Mouse (Mus musculus) hindbrain, embryonic 15.5 days (tissue): ENCODE results near the gene Zcchc10. TPM values are rescaled to one million over a fixed set of nuclear protein-coding genes. Genes with fewer than 3 reads are reported as not detected.
A peak's percentile ranks its signal among the peaks of the same experiment; 100 is the strongest.
"Not testable (repeated sequence)": the region's sequence is repeated elsewhere in the genome, so short reads cannot be mapped to it uniquely, and the experiment has no call there.

Experiments used
- ATAC-seq: fragments of 200-750 bp; cut with Nextera tagmentation; 2 replicates; pipeline ENCODE4 v1.8.0; 2017; ENCODE audit warnings: low read depth, moderate number of reproducible peaks, moderate TSS enrichment; ENCODE audit not compliant: low FRiP score
- H3K27ac ChIP-seq: fragments of 300-500 bp; sonication (generic); replicated peaks from 2 replicates; pipeline ENCODE4 v1.5.1; 2015; ENCODE audit warnings: mild to moderate bottlenecking, inconsistent platforms
- H3K27me3 ChIP-seq: fragments of 300-500 bp; sonication (generic); 2 replicates; pipeline ENCODE4 v1.6.1; 2015; ENCODE audit warnings: control low read depth, inconsistent platforms
- H3K36me3 ChIP-seq: fragments of 300-500 bp; sonication (generic); 2 replicates; pipeline ENCODE4 v1.6.1; 2015; ENCODE audit warnings: control low read depth, inconsistent platforms
- H3K4me1 ChIP-seq: fragments of 300-500 bp; sonication (generic); replicated peaks from 2 replicates; pipeline ENCODE4 v1.6.1; 2015; ENCODE audit warnings: control low read depth, inconsistent platforms
- H3K4me2 ChIP-seq: fragments of 300-500 bp; sonication (generic); 2 replicates; pipeline ENCODE4 v1.6.1; 2015; ENCODE audit warnings: moderate library complexity, mild to moderate bottlenecking, inconsistent platforms
- H3K4me3 ChIP-seq: fragments of 300-500 bp; sonication (generic); 2 replicates; pipeline ENCODE4 v1.5.1; 2015; ENCODE audit warnings: mild to moderate bottlenecking, inconsistent platforms
- H3K9ac ChIP-seq: fragments of 300-500 bp; sonication (generic); 2 replicates; pipeline ENCODE4 v1.6.1; 2015; ENCODE audit warnings: inconsistent platforms
- H3K9me3 ChIP-seq: fragments of 300-500 bp; sonication (generic); 2 replicates; pipeline ENCODE4 v1.6.1; 2016; ENCODE audit warnings: control low read depth, inconsistent platforms
- WGBS: fragments of 180-500 bp; shearing (Covaris S2); methylation state at CpG from one replicate; pipeline ENCODE4 v1.1.7; 2015; 5-methylcytosine and 5-hydroxymethylcytosine counted together
- polyA plus RNA-seq: library from polyadenylated mRNA; unstranded; fragments of >200 nt; fragmentation: Nextera tagmentation; extraction: Ambion mirVana; gene quantifications from 2 replicates; pipeline ENCODE4 v1.2.1, GENCODE M21; 2015

The Zcchc10 gene
- polyA plus RNA-seq, result 15.0 and 15.1 TPM in 2 replicates

DNA sequence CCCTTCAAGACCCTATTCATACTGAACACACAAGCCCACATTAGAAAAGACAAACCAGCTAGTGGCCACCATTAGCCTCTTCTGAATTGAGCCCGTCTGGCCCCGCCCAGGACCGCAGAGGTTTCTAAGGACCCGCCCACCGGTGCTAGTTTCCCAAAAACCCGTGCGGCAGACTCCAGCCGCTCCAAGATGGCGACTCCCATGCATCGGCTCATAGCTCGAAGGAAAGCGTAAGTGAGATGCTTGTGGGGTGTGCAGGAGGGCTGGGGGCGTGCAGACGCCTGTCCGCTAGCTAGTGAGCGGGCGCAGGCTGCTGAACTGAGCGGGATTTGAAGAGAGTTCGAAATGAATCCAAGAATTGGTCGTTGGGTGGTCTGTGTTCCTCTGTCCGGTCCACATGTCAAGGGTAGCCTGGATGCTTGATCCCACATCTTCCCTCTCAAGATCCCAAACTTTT is at the start of gene Zcchc10:
Zcchc10 (plus strand) TSS at position 168 of the 457 bp plus-strand sequence.
- peak within 1 kb of the TSS; percentile 70 for H3K9ac ChIP-seq
- H3K4me3 ChIP-seq, result peak within 1 kb of the TSS; percentile 68
- ATAC-seq, result peak; percentile 97
- peak within 1 kb of the TSS; percentile 75 for H3K4me2 ChIP-seq
- under 1% methylated on average over 21 of the region's 21 CpGs for WGBS
- peaks cover 12% of the 10 kb centered on the region for H3K4me1 ChIP-seq
- H3K27me3 ChIP-seq, result no peaks in the 10 kb centered on the region
- peak within 1 kb of the TSS; percentile 65 for H3K27ac ChIP-seq
- H3K36me3 ChIP-seq, result peaks cover 14% of the 10 kb centered on the region
- H3K9me3 ChIP-seq, result no peaks in the 10 kb centered on the region

DNA sequence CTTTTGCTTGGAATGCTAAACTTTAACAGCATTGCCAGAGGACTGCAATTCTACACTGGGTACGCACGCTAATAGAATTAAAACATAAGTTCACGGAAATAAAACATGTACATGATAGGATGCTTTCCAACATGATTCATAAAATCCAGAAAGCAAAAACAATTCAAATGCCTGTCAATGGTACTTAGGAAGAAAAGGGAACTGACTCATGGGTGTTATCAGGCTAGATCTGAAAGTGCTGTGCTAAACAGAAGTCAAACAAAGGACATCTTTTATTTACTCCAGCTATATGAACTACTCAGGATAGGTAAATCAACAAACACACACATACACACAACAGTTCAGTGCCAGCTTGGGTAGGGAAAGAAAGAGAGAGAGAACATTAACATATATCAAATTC is 49.1 kb upstream of the Zcchc10 start:
- no peaks in the 10 kb centered on the region for H3K9me3 ChIP-seq
- H3K4me2 ChIP-seq, result no peak overlapping the region
- no peaks in the 10 kb centered on the region for H3K27me3 ChIP-seq
- WGBS, result 96% methylated on average over 3 of the region's 3 CpGs
- ATAC-seq, result no peak
- no peak overlapping the region for H3K27ac ChIP-seq
- no peak overlapping the region for H3K4me3 ChIP-seq
- H3K9ac ChIP-seq, result no peak overlapping the region
- peaks cover 57% of the 10 kb centered on the region for H3K36me3 ChIP-seq
- no peaks in the 10 kb centered on the region for H3K4me1 ChIP-seq

DNA sequence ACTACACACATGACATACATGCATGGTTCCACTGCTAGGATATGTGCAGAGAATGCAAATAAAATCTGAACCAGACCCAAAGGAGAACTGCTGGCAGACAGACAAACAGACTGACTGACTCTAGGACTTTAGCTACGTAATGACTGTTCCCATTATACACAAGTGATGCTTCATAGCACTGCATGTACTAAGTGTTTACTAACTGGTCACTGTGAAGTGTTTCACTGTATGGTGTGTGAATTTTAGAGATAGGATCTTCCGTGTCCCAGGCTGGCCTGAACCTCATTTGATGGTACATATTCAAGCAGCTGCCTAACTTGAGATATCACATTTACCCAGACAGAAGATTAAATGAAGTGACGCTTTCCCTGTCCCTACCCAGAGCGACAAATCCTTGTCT is 46.1 kb upstream of the Zcchc10 start:
- Histone ChIP-seq H3K9ac (no peak overlapping the region), H3K27ac (no peak overlapping the region), H3K4me3 (no peak overlapping the region), H3K4me1 (no peaks in the 10 kb centered on the region), H3K36me3 (peaks cover 55% of the 10 kb centered on the region), H3K27me3 (no peaks in the 10 kb centered on the region), H3K9me3 (no peaks in the 10 kb centered on the region), H3K4me2 (no peak overlapping the region)
- ATAC-seq, result no peak
- WGBS, result 90% methylated on average over 4 of the region's 4 CpGs

DNA sequence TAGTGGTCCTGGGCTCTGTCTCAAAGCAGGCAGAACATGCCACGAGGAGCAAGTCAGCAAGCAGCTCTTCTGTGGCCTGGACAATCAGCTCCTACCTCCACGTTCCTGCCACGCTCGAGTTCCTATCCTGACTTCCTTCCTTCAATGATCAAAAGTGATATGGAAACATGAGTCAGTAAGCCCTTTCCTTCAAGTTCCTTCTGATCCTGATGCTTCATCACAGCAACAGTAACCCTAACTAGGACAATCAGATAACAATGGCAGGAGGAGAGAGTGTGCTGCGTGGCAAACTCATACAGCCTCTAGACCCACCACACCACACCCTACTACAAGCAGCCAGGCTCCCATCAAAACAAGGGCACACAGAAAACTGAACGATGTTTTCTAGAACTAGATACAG is 38.6 kb upstream of the Zcchc10 start:
- H3K9me3 ChIP-seq, result no peaks in the 10 kb centered on the region
- H3K27me3 ChIP-seq, result no peaks in the 10 kb centered on the region
- H3K4me1 ChIP-seq, result no peaks in the 10 kb centered on the region

DNA sequence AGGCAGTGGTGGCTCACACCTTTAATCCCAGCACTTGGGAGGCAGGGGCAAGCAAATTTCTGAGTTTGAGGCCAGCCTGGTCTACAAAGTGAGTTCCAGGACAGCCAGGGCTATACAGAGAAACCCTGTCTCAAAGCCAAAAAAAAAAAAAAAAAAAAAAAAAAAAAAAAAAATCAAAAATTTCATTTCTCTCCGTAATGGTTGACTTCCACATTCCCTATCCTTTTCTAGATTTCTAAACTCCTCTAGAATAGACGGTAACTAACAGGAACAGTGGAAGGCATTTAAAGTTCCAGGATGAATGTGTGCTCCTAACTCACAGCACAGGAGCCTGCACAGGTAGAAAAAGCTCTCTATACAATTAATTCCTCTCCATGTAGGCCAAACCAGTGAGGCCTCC is 34.3 kb upstream of the Zcchc10 start:
- not testable (repeated sequence) for H3K4me1 ChIP-seq, ATAC-seq, H3K27me3 ChIP-seq, H3K27ac ChIP-seq, H3K4me2 ChIP-seq, H3K9ac ChIP-seq, H3K9me3 ChIP-seq, H3K4me3 ChIP-seq
- H3K36me3 ChIP-seq, result peaks cover 59% of the 10 kb centered on the region
- 94% methylated on average over 2 of the region's 2 CpGs for WGBS

More for the DNA sequence above, 38.6 kb upstream of the Zcchc10 start:
- no peak for ATAC-seq
- no peak overlapping the region for H3K27ac ChIP-seq
- H3K4me3 ChIP-seq, result no peak overlapping the region
- H3K36me3 ChIP-seq, result peaks cover 82% of the 10 kb centered on the region
- no peak overlapping the region for H3K9ac ChIP-seq
- WGBS, result 91% methylated on average over 6 of the region's 6 CpGs
- no peak overlapping the region for H3K4me2 ChIP-seq

DNA sequence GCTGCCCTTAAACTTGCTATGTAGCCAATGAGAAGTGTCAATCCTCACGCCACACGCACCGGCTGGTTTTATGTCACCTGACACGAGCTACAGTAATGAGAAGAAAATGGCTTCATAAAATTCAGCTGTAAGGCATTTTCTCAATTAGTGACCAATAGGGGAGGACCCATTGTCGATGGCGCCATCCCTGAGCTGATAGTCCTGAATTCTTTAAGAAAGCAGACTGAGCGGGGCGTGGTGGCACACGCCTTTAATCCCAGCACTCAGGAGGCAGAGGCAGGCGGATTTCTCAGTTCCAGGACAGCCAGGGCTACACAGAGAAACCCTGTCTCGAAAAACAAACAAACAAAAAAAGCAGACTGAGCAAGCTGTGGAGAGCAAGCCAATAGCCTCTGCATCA is 33.6 kb upstream of the Zcchc10 start:
- no peak overlapping the region for H3K27ac ChIP-seq
- 89% methylated on average over 11 of the region's 11 CpGs for whole genome bisulfite sequencing

DNA sequence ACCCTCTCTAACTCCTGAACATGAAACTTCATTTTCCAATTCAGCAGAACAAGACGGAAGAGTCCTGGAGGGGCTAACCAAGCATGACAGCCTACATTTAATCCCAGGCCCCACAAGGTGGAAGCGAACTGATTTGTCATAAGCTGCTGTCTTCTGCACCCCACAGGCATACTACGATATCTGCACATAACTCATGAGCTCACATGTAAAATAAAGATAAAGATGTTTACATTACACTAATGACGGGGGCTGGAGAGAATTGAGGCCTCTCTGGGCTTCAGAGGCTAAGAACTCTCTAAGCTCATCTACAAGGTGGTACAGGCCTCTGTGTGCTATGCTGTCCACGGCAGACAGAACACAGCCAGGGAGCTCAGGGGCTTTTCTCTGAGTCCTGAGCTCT is 30.0 kb upstream of the Zcchc10 start:
- ATAC-seq, result no peak
- Histone ChIP-seq H3K27ac (no peak overlapping the region), H3K9ac (no peak overlapping the region), H3K36me3 (peaks cover 19% of the 10 kb centered on the region), H3K4me1 (peaks cover 31% of the 10 kb centered on the region), H3K9me3 (no peaks in the 10 kb centered on the region), H3K4me2 (no peak overlapping the region), H3K4me3 (no peak overlapping the region), H3K27me3 (no peaks in the 10 kb centered on the region)
- 78% methylated on average over 5 of the region's 5 CpGs for WGBS

More for the DNA sequence above, 33.6 kb upstream of the Zcchc10 start:
- no peak overlapping the region for H3K4me2 ChIP-seq
- no peaks in the 10 kb centered on the region for H3K9me3 ChIP-seq
- H3K27me3 ChIP-seq, result no peaks in the 10 kb centered on the region
- no peak overlapping the region for H3K9ac ChIP-seq
- H3K4me1 ChIP-seq, result peaks cover 2% of the 10 kb centered on the region; the same call in 1 of the 2 replicates
- H3K36me3 ChIP-seq, result peaks cover 53% of the 10 kb centered on the region
- no peak overlapping the region for H3K4me3 ChIP-seq
- no peak for ATAC-seq

DNA sequence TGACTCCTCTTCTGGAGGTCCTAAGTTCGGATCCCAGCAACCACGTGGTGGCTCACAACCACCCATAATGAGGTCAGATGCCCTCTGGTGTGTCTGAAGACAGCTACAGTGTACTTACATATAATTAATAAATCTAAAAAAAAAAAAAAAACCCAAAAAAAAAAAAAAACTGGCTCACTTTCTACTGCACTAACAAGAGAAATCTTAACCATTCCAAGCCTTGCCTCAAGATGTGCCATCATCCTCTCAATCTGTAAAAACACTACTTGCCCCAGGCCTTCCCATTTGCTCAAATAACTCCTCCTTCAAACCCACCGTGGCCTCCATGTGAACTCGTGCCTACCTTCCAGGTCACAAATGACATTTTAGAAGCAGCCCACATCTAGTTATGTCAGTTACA is 27.6 kb upstream of the Zcchc10 start:
- peaks cover 4% of the 10 kb centered on the region; the same call in 1 of the 2 replicates for H3K36me3 ChIP-seq
- H3K27me3 ChIP-seq, result no peaks in the 10 kb centered on the region
- no peak overlapping the region for H3K27ac ChIP-seq
- H3K4me1 ChIP-seq, result peaks cover 40% of the 10 kb centered on the region
- no peak overlapping the region for H3K4me2 ChIP-seq
- H3K4me3 ChIP-seq, result no peak overlapping the region
- 81% methylated on average over 4 of the region's 4 CpGs for WGBS
- no peaks in the 10 kb centered on the region for H3K9me3 ChIP-seq
- no peak for ATAC-seq
- no peak overlapping the region for H3K9ac ChIP-seq

DNA sequence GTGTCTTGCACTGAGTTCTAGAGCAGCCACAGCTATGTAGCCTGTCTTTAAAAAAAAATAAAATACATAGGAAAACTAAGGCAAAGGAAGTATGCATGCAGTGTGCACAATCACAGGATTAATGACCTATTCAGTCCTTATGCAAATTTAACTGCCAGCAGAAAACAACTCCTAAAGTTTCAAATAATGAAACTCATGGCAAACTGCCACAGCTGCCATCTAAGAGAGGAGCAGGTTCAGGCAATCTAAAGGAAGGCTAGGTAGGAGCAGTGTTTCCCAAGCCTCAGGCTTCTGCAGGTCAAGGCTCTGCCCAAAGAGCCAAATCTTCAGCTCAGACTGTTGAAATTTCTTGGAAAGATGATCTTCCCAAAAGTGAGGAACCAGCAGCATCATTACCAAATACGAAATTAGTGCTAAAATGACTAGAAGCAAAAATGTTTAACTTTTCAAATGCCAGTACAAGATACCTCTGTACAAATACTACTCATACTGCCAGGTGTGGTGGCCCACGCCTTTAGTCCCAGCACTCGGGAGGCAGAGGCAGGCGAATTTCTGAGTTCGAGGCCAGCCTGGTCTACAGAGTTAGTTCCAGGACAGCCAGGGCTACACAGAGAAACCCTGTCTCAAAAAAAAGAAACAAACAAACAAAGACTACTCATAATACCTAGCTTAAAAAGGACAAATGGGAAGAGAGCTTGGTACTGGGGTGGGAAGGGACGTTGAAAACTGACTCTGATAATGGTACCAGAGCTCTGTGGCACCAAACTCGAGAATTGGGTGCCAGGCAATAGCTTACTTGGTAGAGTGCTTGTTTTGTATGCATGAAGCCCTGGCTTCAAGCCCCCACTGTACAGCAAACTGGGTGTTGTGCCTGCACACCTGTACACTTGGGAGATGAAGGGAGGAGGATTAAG is 26.3 kb upstream of the Zcchc10 start:
- ATAC-seq, result no peak
- H3K4me2 ChIP-seq, result peak overlapping the region; percentile 90
- peak overlapping the region; percentile 99 for H3K4me3 ChIP-seq
- H3K9ac ChIP-seq, result no peak overlapping the region
- 86% methylated on average over 7 of the region's 7 CpGs for WGBS
- no peak overlapping the region for H3K27ac ChIP-seq
- H3K36me3 ChIP-seq, result no peaks in the 10 kb centered on the region
- H3K27me3 ChIP-seq, result no peaks in the 10 kb centered on the region
- no peaks in the 10 kb centered on the region for H3K9me3 ChIP-seq
- peaks cover 40% of the 10 kb centered on the region for H3K4me1 ChIP-seq

DNA sequence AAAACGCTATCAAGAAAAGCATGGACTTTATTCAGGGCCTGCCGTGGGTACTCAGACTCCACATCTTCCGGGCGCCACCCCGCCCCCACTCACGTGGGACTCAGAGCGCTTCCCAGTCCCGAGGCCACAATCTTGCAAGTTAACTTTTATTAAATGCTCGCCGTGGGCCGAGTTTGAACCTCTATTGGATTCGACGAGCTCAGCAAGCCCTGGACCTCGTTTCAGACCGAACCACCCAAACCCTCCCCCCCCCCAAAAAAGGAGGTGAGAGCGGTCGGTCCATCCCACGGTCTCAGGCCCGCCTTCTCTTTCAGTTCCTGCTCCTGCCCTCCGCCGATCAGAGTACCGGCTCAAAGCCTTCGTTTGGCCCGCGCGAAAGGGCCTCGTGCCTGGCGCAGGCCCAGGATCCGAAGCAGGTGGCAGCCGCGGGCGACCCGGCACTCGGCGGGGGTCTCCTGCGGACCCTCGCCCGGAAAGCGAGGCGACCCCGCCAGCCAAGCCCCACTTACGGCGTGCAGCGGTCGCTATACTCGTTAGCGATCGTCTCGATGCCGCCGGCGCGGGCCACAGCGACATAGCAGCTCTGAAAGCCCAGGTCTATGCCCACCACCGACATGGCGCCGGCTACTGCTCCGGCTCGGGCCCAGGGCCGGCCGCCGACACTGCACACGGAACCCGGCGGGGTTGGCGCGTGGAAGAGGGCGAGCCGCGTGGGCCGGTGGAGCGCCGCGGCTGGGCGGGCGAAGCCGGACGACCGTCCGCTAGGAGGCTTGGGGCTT is 24.7 kb upstream of the Zcchc10 start:
- under 1% methylated on average over 79 of the region's 80 CpGs for WGBS
- Histone ChIP-seq H3K36me3 (no peaks in the 10 kb centered on the region), H3K4me1 (peaks cover 40% of the 10 kb centered on the region), H3K9me3 (no peaks in the 10 kb centered on the region), H3K27ac (peak overlapping the region; percentile 95), H3K9ac (peak overlapping the region; percentile 99), H3K4me3 (peak overlapping the region; percentile 99), H3K4me2 (peak overlapping the region; percentile 90), H3K27me3 (no peaks in the 10 kb centered on the region)
- no peak for ATAC-seq

DNA sequence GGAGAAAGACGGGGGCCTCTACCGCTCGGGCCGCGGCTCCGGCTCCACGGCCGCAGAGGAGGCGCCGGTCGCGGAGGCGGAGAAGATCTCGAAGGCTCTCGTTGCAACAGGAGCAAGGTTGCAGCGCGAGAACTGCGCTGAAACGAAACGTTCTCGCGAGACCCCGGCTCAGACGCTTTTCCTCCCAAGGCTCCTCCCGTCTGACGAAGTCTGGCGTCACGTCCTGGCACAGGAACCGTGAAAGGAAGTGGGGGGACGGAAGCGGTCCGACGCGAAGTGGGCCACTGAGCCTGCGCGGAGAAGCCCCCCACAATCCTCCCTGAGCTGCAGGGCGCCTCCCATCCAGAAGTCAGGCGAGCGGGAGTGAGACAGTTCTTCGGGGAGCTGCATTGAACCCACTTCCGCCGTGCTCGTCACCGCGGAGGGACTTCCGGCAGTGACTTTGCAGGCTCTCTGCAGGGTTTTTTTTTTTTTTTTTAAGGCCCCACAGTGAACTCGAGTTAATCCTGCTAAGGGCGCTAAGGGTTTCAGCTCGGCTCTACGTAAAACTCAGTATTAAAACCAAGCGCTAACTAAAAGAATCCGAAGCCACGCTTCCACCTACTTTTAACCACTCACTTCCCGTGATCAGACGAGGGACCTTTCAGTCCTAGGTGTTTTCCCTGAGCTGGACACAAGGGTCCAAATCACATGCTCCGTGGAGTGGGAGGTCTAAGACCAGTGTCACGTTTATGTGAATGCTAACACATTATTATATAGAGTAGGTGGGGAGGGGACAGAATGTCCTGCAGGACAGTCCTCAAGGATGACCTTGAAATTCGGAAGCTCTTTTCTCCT is 23.9 kb upstream of the Zcchc10 start, which contains the start of gene Hspa4:
Hspa4 (minus strand) TSS at position 128 of the 837 bp plus-strand sequence.
- H3K4me1 ChIP-seq, result peaks cover 38% of the 10 kb centered on the region
- no peaks in the 10 kb centered on the region for H3K36me3 ChIP-seq
- H3K27ac ChIP-seq, result peak within 1 kb of the TSS; percentile 95
- H3K4me3 ChIP-seq, result peak within 1 kb of the TSS; percentile 99
- under 1% methylated on average over 58 of the region's 58 CpGs for WGBS
- peak within 1 kb of the TSS; percentile 90 for H3K4me2 ChIP-seq
- ATAC-seq, result peak; percentile 99
- no peaks in the 10 kb centered on the region for H3K9me3 ChIP-seq
- H3K9ac ChIP-seq, result peak within 1 kb of the TSS; percentile 99
- no peaks in the 10 kb centered on the region for H3K27me3 ChIP-seq
